Mouse (Mus musculus) stomach, postnatal 0 days (tissue): ENCODE data around the gene Upk3bl.

Experiments used
- CTCF ChIP-seq: IDR thresholded peaks from 2 replicates; pipeline ENCODE4 v1.5.1; 2016; ENCODE audit warnings: antibody characterized with exemption, low read depth, mild to moderate bottlenecking, moderate library complexity
- EP300 ChIP-seq: optimal IDR thresholded peaks from 2 replicates; pipeline ENCODE3; 2016; ENCODE audit warnings: antibody characterized with exemption

DNA sequence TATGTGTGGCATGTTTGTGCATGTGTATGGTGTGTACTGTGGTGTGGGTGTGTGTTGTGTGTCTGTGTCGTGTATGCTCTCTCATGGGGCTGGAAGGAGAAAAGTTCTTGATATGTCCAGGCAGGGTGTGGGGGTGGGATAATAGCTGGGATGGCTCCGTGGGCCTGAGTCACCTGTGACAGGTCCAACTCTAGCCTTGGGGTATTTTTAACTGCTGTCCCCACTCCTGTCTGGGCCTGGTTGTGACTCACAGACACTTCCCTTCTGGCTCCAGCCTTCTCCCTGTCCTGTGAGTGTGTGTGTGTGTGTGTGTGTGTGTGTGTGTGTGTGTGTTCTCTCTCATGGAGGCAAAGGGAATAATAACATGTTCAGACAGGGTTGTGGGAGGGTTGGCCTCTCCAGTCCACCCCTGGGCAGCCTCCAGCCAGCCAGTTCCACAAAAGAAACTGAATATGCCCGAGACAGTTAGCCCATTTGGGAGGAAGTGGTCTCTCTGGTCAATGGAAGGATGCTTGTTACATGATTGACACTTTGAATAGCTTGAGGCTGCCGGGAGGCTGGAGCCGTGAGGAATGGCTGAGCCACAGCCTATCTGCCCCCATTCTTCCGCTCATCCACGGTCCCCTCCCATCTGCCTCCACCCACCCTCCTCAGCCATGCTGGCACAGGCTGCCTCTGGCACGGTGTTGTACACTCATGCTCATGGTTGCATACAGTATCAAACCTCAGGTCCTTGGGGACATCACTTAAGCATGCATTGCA lies 40.1 kb downstream of the Upk3bl start:
- TF ChIP-seq CTCF (no peak), EP300 (no peak)
